Mouse (Mus musculus): ENCODE data around the gene Ak8. TPM values are rescaled to one million over a fixed set of nuclear protein-coding genes. Genes with fewer than 3 reads are reported as not detected.

The Ak8 gene
- polyA plus RNA-seq, 1 experiment from 2014 or later, result 2.2 TPM

DNA sequence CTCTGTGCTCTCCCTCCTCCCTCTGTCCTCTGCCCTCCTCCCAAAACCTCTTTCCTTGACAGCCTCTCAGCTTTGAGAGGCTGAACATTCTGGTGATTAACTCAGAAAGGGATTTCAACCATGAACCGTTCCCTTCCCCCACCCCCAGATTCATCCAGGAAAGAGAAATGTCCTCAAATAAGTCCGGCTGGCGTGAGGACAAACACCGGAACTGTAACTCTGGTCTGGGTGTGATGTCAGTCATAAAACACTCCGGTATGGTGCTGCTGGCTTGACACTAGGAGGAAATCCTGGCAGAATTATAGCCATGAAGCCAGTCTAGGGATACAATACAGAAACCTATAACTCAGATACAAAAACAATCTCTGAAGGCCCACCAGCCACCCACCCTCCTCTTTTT is 70.7 kb downstream of the Ak8 start:
- Histone ChIP-seq H3K36me3 (ENCODE audit: control insufficient read depth, insufficient read depth, low read length) (no peaks in the 10 kb centered on the region), H3K4me1 (ENCODE audit: control insufficient read depth, insufficient read depth, low read length) (no peaks in the 10 kb centered on the region), H3K4me2 (ENCODE audit: low read length) (no peak overlapping the region), H3K9ac (ENCODE audit: low read length) (no peak overlapping the region), H3K9me3 (replicated peaks; ENCODE audit: control insufficient read depth, low read length) (no peaks in the 10 kb centered on the region), H3K4me3 (ENCODE audit: low read depth, low read length) (no peak overlapping the region), H3K27ac (ENCODE audit: low read depth, low read length) (no peak overlapping the region), H3K27me3 (replicated peaks; ENCODE audit: control insufficient read depth, insufficient read depth, low read length) (peaks cover 36% of the 10 kb centered on the region)
- no peak for ATAC-seq
- DNase-seq (ENCODE audit: low spot score), result peak; percentile 22
- WGBS, result 67% methylated on average over 5 of the region's 5 CpGs

- H3K4me1 ChIP-seq (ENCODE audit: control insufficient read depth, insufficient read depth, low read length), result no peaks in the 10 kb centered on the region
- no peak overlapping the region for H3K4me2 ChIP-seq (ENCODE audit: low read length)
- no peak overlapping the region for H3K9ac ChIP-seq (ENCODE audit: low read length)
- ATAC-seq, result no peak
- H3K36me3 ChIP-seq (ENCODE audit: control insufficient read depth, insufficient read depth, low read length), result no peaks in the 10 kb centered on the region
- no peaks in the 10 kb centered on the region for H3K9me3 ChIP-seq (replicated peaks; ENCODE audit: control insufficient read depth, low read length)
- H3K4me3 ChIP-seq (ENCODE audit: low read depth, low read length), result no peak overlapping the region
- H3K27me3 ChIP-seq (replicated peaks; ENCODE audit: control insufficient read depth, insufficient read depth, low read length), result peaks cover 58% of the 10 kb centered on the region
- H3K27ac ChIP-seq (ENCODE audit: low read depth, low read length), result no peak overlapping the region
- WGBS, result 58% methylated on average over 8 of the region's 8 CpGs
- peak; percentile 23 for DNase-seq (ENCODE audit: low spot score)
These were observed 74.1 kb downstream of the Ak8 start for GRCm38 (mm10) chr2:28774073-28774472.

DNA sequence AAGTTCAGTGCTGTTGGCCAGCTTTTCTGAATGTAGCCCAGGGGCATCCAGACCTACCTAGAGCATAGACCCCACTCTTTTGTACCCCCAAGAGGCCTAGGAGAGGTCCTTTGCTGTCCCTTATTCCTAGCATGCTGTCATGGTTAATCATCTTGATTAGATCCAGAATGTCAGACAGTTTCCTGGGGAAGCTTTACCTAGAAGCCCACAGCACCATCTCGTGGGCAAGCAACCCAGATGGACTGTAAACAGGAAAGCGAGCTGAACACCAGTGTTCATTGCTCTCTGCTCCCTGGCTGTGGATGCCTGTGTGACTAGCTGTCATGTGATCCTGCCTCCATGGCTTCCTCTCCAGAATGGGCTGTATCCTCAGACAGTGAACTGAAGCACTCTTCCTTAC is 76.8 kb downstream of the Ak8 start:
- H3K27me3 ChIP-seq (replicated peaks; ENCODE audit: control insufficient read depth, insufficient read depth, low read length), result peaks cover 53% of the 10 kb centered on the region
- no peaks in the 10 kb centered on the region for H3K36me3 ChIP-seq (ENCODE audit: control insufficient read depth, insufficient read depth, low read length)
- no peak for ATAC-seq
- no peak for DNase-seq (ENCODE audit: low spot score)
- H3K27ac ChIP-seq (ENCODE audit: low read depth, low read length), result no peak overlapping the region
- no peak overlapping the region for H3K4me3 ChIP-seq (ENCODE audit: low read depth, low read length)
- 82% methylated on average over 2 of the region's 2 CpGs for WGBS
- no peak overlapping the region for H3K4me2 ChIP-seq (ENCODE audit: low read length)
- no peak overlapping the region for H3K9ac ChIP-seq (ENCODE audit: low read length)
- no peaks in the 10 kb centered on the region for H3K9me3 ChIP-seq (replicated peaks; ENCODE audit: control insufficient read depth, low read length)
- peaks cover 3% of the 10 kb centered on the region; the same call in 1 of the 2 replicates for H3K4me1 ChIP-seq (ENCODE audit: control insufficient read depth, insufficient read depth, low read length)

GRCm38 (mm10) chr2:28780001-28780782 is 80.2 kb downstream of the Ak8 start:
- H3K36me3 ChIP-seq (ENCODE audit: control insufficient read depth, insufficient read depth, low read length), result no peaks in the 10 kb centered on the region
- DNase-seq (ENCODE audit: low spot score), result peak; percentile 91
- H3K4me3 ChIP-seq (ENCODE audit: low read depth, low read length), result no peak overlapping the region
- 16% methylated on average over 16 of the region's 16 CpGs for WGBS
- H3K4me1 ChIP-seq (ENCODE audit: control insufficient read depth, insufficient read depth, low read length), result peaks cover 3% of the 10 kb centered on the region; the same call in 1 of the 2 replicates
- H3K9ac ChIP-seq (ENCODE audit: low read length), result no peak overlapping the region
- H3K9me3 ChIP-seq (replicated peaks; ENCODE audit: control insufficient read depth, low read length), result no peaks in the 10 kb centered on the region
- H3K27me3 ChIP-seq (replicated peaks; ENCODE audit: control insufficient read depth, insufficient read depth, low read length), result peaks cover 68% of the 10 kb centered on the region
- H3K27ac ChIP-seq (ENCODE audit: low read depth, low read length), result no peak overlapping the region
- H3K4me2 ChIP-seq (ENCODE audit: low read length), result no peak overlapping the region
- peak; percentile 86 for ATAC-seq

- H3K27me3 ChIP-seq (replicated peaks; ENCODE audit: control insufficient read depth, insufficient read depth, low read length), result peaks cover 59% of the 10 kb centered on the region
These were observed 81.3 kb downstream of the Ak8 start for GRCm38 (mm10) chr2:28781310-28781709.

GRCm38 (mm10) chr2:28786355-28787066 is 86.5 kb downstream of the Ak8 start:
- ATAC-seq (no peak), DNase-seq (ENCODE audit: low spot score) (no peak)
- Histone ChIP-seq H3K36me3 (ENCODE audit: control insufficient read depth, insufficient read depth, low read length) (no peaks in the 10 kb centered on the region), H3K4me1 (ENCODE audit: control insufficient read depth, insufficient read depth, low read length) (no peaks in the 10 kb centered on the region), H3K9ac (ENCODE audit: low read length) (no peak overlapping the region), H3K4me2 (ENCODE audit: low read length) (no peak overlapping the region), H3K27me3 (replicated peaks; ENCODE audit: control insufficient read depth, insufficient read depth, low read length) (peaks cover 46% of the 10 kb centered on the region; the same call in 1 of the 2 replicates), H3K9me3 (replicated peaks; ENCODE audit: control insufficient read depth, low read length) (no peaks in the 10 kb centered on the region), H3K27ac (ENCODE audit: low read depth, low read length) (no peak overlapping the region), H3K4me3 (ENCODE audit: low read depth, low read length) (no peak overlapping the region)
- 79% methylated on average over 16 of the region's 16 CpGs for WGBS

More at GRCm38 (mm10) chr2:28781310-28781709, 81.3 kb downstream of the Ak8 start:
- no peak overlapping the region for H3K9ac ChIP-seq (ENCODE audit: low read length)
- no peaks in the 10 kb centered on the region for H3K9me3 ChIP-seq (replicated peaks; ENCODE audit: control insufficient read depth, low read length)
- no peak for ATAC-seq
- 58% methylated on average over 4 of the region's 4 CpGs for WGBS
- DNase-seq (ENCODE audit: low spot score), result peak; percentile 38
- H3K4me1 ChIP-seq (ENCODE audit: control insufficient read depth, insufficient read depth, low read length), result peaks cover 3% of the 10 kb centered on the region; the same call in 1 of the 2 replicates
- no peak overlapping the region for H3K4me3 ChIP-seq (ENCODE audit: low read depth, low read length)
- H3K27ac ChIP-seq (ENCODE audit: low read depth, low read length), result no peak overlapping the region
- no peaks in the 10 kb centered on the region for H3K36me3 ChIP-seq (ENCODE audit: control insufficient read depth, insufficient read depth, low read length)
- H3K4me2 ChIP-seq (ENCODE audit: low read length), result no peak overlapping the region

GRCm38 (mm10) chr2:28787067-28787619 is 87.2 kb downstream of the Ak8 start:
- H3K27ac ChIP-seq (ENCODE audit: low read depth, low read length), result no peak overlapping the region
- no peak for ATAC-seq
- WGBS, result 84% methylated on average over 6 of the region's 6 CpGs

DNA sequence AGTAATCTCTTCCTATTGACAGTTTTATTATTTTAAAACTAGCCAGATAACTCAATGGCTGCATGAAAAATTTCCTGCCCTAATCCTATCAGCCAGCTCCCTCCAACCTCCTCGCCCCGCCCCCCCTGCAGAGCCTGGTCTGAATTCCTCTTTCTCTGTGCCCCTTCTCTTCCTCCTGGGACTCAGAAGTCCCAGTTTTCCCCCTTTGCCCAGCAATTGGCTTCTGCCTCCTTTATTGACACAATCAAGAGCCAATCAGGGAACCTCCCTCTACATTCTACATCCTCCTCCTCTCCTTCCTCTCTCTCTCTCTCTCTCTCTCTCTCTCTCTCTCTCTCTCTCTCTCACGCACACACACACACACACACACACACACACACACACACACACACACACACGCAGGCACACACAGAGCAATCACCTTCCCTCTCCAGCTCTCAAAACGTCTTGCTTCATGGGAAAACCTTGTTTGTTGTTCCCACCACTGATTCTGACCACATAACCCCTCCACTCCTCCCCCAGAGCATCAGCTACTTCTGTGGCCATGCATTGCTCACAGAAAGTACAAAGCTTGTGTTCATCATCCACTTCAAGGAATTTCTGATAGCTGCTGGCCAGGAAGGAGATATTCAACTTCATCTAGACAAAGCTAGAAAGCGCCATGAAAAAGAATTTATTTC is 93.1 kb downstream of the Ak8 start:
- H3K4me2 ChIP-seq (ENCODE audit: low read length), result 0 out of 2 replicates have a peak overlapping the region, but pooled peaks have one; percentile 24
- H3K27me3 ChIP-seq (replicated peaks; ENCODE audit: control insufficient read depth, insufficient read depth, low read length), result peaks cover 22% of the 10 kb centered on the region
- peak; percentile 92 for DNase-seq (ENCODE audit: low spot score)
- ATAC-seq, result peak; percentile 36; the same call in 1 of the 2 replicates
- 25% methylated on average over 5 of the region's 6 CpGs for WGBS
- H3K4me3 ChIP-seq (ENCODE audit: low read depth, low read length), result no peak overlapping the region
- H3K27ac ChIP-seq (ENCODE audit: low read depth, low read length), result no peak overlapping the region
- H3K9me3 ChIP-seq (replicated peaks; ENCODE audit: control insufficient read depth, low read length), result no peaks in the 10 kb centered on the region
- no peaks in the 10 kb centered on the region for H3K36me3 ChIP-seq (ENCODE audit: control insufficient read depth, insufficient read depth, low read length)
- no peak overlapping the region for H3K9ac ChIP-seq (ENCODE audit: low read length)
- peaks cover 21% of the 10 kb centered on the region for H3K4me1 ChIP-seq (ENCODE audit: control insufficient read depth, insufficient read depth, low read length)

More at GRCm38 (mm10) chr2:28787067-28787619, 87.2 kb downstream of the Ak8 start:
- H3K9me3 ChIP-seq (replicated peaks; ENCODE audit: control insufficient read depth, low read length), result no peaks in the 10 kb centered on the region
- no peak overlapping the region for H3K4me3 ChIP-seq (ENCODE audit: low read depth, low read length)
- no peak for DNase-seq (ENCODE audit: low spot score)
- H3K36me3 ChIP-seq (ENCODE audit: control insufficient read depth, insufficient read depth, low read length), result no peaks in the 10 kb centered on the region
- H3K27me3 ChIP-seq (replicated peaks; ENCODE audit: control insufficient read depth, insufficient read depth, low read length), result peaks cover 49% of the 10 kb centered on the region; the same call in 1 of the 2 replicates
- H3K4me2 ChIP-seq (ENCODE audit: low read length), result no peak overlapping the region
- H3K4me1 ChIP-seq (ENCODE audit: control insufficient read depth, insufficient read depth, low read length), result no peaks in the 10 kb centered on the region
- H3K9ac ChIP-seq (ENCODE audit: low read length), result no peak overlapping the region
